Mouse (Mus musculus) liver, adult 2 months (tissue): ENCODE results near the gene Itga3. TPM values are rescaled to one million over a fixed set of nuclear protein-coding genes. Genes with fewer than 3 reads are reported as not detected.

Experiments
- DNase-seq: peaks from one replicate; pipeline ENCODE4 v3.0.0-alpha.2; 2011; ENCODE audit warnings: low read depth, low spot score; ENCODE audit errors: extremely low read depth
- H3K27ac ChIP-seq: fragments of 200-500 bp; replicated peaks from 2 replicates; pipeline ENCODE4 v1.5.1; 2012; ENCODE audit warnings: low read depth, mild to moderate bottlenecking, control low read depth, inconsistent platforms, low read length; ENCODE audit not compliant: insufficient read depth
- H3K27me3 ChIP-seq: fragments of 200-500 bp; 2 replicates; pipeline ENCODE4 v1.6.1; 2012; ENCODE audit warnings: mild to moderate bottlenecking, moderate library complexity, low read length, inconsistent platforms; ENCODE audit not compliant: control insufficient read depth, insufficient read depth
- H3K36me3 ChIP-seq: fragments of 200-500 bp; 2 replicates; pipeline ENCODE4 v1.6.1; 2012; ENCODE audit warnings: low read length, inconsistent platforms; ENCODE audit not compliant: control insufficient read depth, insufficient read depth
- H3K4me1 ChIP-seq: fragments of 200-500 bp; 2 replicates; pipeline ENCODE4 v1.6.1; 2011; ENCODE audit warnings: low read length; ENCODE audit not compliant: control insufficient read depth, insufficient read depth
- H3K4me3 ChIP-seq: fragments of 200-500 bp; 2 replicates; pipeline ENCODE4 v1.5.1; 2011; ENCODE audit warnings: low read depth, mild to moderate bottlenecking, control low read depth, low read length, moderate library complexity; ENCODE audit not compliant: insufficient read depth
- H3K79me2 ChIP-seq: fragments of 200-500 bp; 2 replicates; pipeline ENCODE4 v1.6.1; 2012; ENCODE audit warnings: inconsistent platforms, mild to moderate bottlenecking, low read length, moderate library complexity; ENCODE audit not compliant: control insufficient read depth, insufficient read depth
- H3K9ac ChIP-seq: fragments of 200-500 bp; 2 replicates; pipeline ENCODE4 v1.6.1; 2012; ENCODE audit warnings: low read depth, mild to moderate bottlenecking, control low read depth, inconsistent platforms, low read length
- CTCF ChIP-seq: fragments of 200-500 bp; IDR thresholded peaks from 2 replicates; pipeline ENCODE4 v1.5.1; 2011; ENCODE audit warnings: low read depth, low read length, control low read depth
- POLR2A ChIP-seq: fragments of 200-500 bp; IDR thresholded peaks from 2 replicates; pipeline ENCODE4 v1.6.1; 2011; ENCODE audit warnings: low read length, control low read depth; ENCODE audit not compliant: insufficient read depth; ENCODE audit errors: extremely low read depth
- WGBS: fragments of 180-500 bp; shearing (Covaris S2); methylation state at CpG from one replicate; pipeline ENCODE4 v1.1.7; 2018; 5-methylcytosine and 5-hydroxymethylcytosine counted together
- polyA plus RNA-seq: library from polyadenylated mRNA; depleted of rRNA; stranded (reverse); fragments of >200 nt; gene quantifications from 2 replicates; pipeline ENCODE4 v1.2.3, GENCODE M21; 2012; rRNA removed
- total RNA-seq: library from RNA; depleted of rRNA; stranded (reverse); fragments of >200 nt; gene quantifications from 2 replicates; pipeline ENCODE4 v1.2.3, GENCODE M21; 2014; rRNA removed

Gene Itga3
- total and polyA plus RNA-seq, 2 experiments, result 2.6 to 5.7 TPM

GRCm38 (mm10) chr11:94996101-94996500 lies 80.5 kb downstream of the Itga3 start:
- 78% methylated on average over 8 of the region's 8 CpGs for WGBS
- Histone ChIP-seq H3K79me2 (peaks cover 7% of the 10 kb centered on the region; the same call in 1 of the 2 replicates), H3K4me1 (no peaks in the 10 kb centered on the region), H3K4me3 (no peak overlapping the region), H3K9ac (no peak overlapping the region), H3K27me3 (peaks cover 10% of the 10 kb centered on the region), H3K36me3 (no peaks in the 10 kb centered on the region), H3K27ac (no peak overlapping the region)
- TF ChIP-seq CTCF (no peak), POLR2A (no peak)
- no peak for DNase-seq

- no peak for DNase-seq
- no peak for TF ChIP-seq CTCF
- TF ChIP-seq POLR2A, result no peak
- Histone ChIP-seq H3K79me2 (peaks cover 7% of the 10 kb centered on the region; the same call in 1 of the 2 replicates), H3K4me3 (no peak overlapping the region), H3K27ac (no peak overlapping the region), H3K4me1 (no peaks in the 10 kb centered on the region), H3K9ac (no peak overlapping the region), H3K36me3 (no peaks in the 10 kb centered on the region), H3K27me3 (peaks cover 10% of the 10 kb centered on the region)
- WGBS, result 76% methylated on average over 11 of the region's 11 CpGs
These were observed 81.4 kb downstream of the Itga3 start for GRCm38 (mm10) chr11:94994947-94995772.

Other genes with a start within 250 kb of the Itga3 start
- 1.6 and 3.3 TPM in 2 replicates for gene Col1a1, start 140.6 kb downstream of the Itga3 start, total RNA-seq
- gene Col1a1, start 140.6 kb downstream of the Itga3 start, polyA plus RNA-seq, result 2.3 TPM in 2 replicates
- not detected in 2 replicates for gene Hils1, start 109.2 kb downstream of the Itga3 start, total RNA-seq
- 0.19 TPM in 1 of 2 replicates, not detected in the other for gene Hils1, start 109.2 kb downstream of the Itga3 start, polyA plus RNA-seq
- 0.09 TPM in 1 of 2 replicates, not detected in the other for gene Sgca, start 100.5 kb downstream of the Itga3 start, total RNA-seq
- gene Sgca, start 100.5 kb downstream of the Itga3 start, polyA plus RNA-seq, result not detected in 2 replicates
- gene Ppp1r9b, start 85.8 kb downstream of the Itga3 start, total RNA-seq, result 2.6 and 4.0 TPM in 2 replicates
- gene Ppp1r9b, start 85.8 kb downstream of the Itga3 start, polyA plus RNA-seq, result 3.5 and 3.6 TPM in 2 replicates
- 0.13 and 0.18 TPM in 2 replicates for gene Samd14, start 66.9 kb downstream of the Itga3 start, total RNA-seq
- gene Samd14, start 66.9 kb downstream of the Itga3 start, polyA plus RNA-seq, result 0.13 and 0.29 TPM in 2 replicates
- 17.7 and 30.9 TPM in 2 replicates for gene Pdk2, start 35.4 kb downstream of the Itga3 start, total RNA-seq
- 101 and 125 TPM in 2 replicates for gene Pdk2, start 35.4 kb downstream of the Itga3 start, polyA plus RNA-seq
- gene Dlx3, start 43.3 kb upstream of the Itga3 start, total RNA-seq, result not detected in 2 replicates
- gene Dlx3, start 43.3 kb upstream of the Itga3 start, polyA plus RNA-seq, result not detected in 2 replicates
- 0.07 TPM in 1 of 2 replicates, not detected in the other for gene Dlx4, start 69.5 kb upstream of the Itga3 start, total RNA-seq
- 0.21 and 0.29 TPM in 2 replicates for gene Dlx4, start 69.5 kb upstream of the Itga3 start, polyA plus RNA-seq
- not detected in 2 replicates for gene Tac4, start 184.7 kb upstream of the Itga3 start, total RNA-seq
- not detected in 2 replicates for gene Tac4, start 184.7 kb upstream of the Itga3 start, polyA plus RNA-seq
- 12.2 and 15.6 TPM in 2 replicates for gene Kat7, start 233.4 kb upstream of the Itga3 start, total RNA-seq
- 12.9 and 13.1 TPM in 2 replicates for gene Kat7, start 233.4 kb upstream of the Itga3 start, polyA plus RNA-seq